Mouse (Mus musculus): ENCODE measurements around the gene Fitm1. TPM values are rescaled to one million over a fixed set of nuclear protein-coding genes. Genes with fewer than 3 reads are reported as not detected.

Gene Fitm1
- polyA plus RNA-seq, 1 experiment from 2014 or later, result 0.61 TPM

Other genes starting within 250 kb of the Fitm1 start
- gene Dhrs4, start 96.9 kb upstream of the Fitm1 start, polyA plus RNA-seq (2014; fragmentation: Nextera tagmentation; extraction: Ambion mirVana), result 49.7 and 62.4 TPM in 2 replicates
- 3.9 and 4.4 TPM in 2 replicates for gene Carmil3, start 85.0 kb upstream of the Fitm1 start, polyA plus RNA-seq (2014; fragmentation: Nextera tagmentation; extraction: Ambion mirVana)
- gene Cpne6, start 65.2 kb upstream of the Fitm1 start, polyA plus RNA-seq (2014; fragmentation: Nextera tagmentation; extraction: Ambion mirVana), result 0.19 and 0.24 TPM in 2 replicates
- not detected in 2 replicates for gene Nrl, start 50.6 kb upstream of the Fitm1 start, polyA plus RNA-seq (2014; fragmentation: Nextera tagmentation; extraction: Ambion mirVana)
- gene Pck2, start 35.4 kb upstream of the Fitm1 start, polyA plus RNA-seq (2014; fragmentation: Nextera tagmentation; extraction: Ambion mirVana), result 43.4 and 44.0 TPM in 2 replicates
- 67.6 and 69.6 TPM in 2 replicates for gene Dcaf11, start 15.6 kb upstream of the Fitm1 start, polyA plus RNA-seq (2014; fragmentation: Nextera tagmentation; extraction: Ambion mirVana)
- 0.91 and 1.2 TPM in 2 replicates for gene A730061H03Rik, start 15.2 kb upstream of the Fitm1 start, polyA plus RNA-seq (2014; fragmentation: Nextera tagmentation; extraction: Ambion mirVana)
- gene Psme1, start 2.5 kb downstream of the Fitm1 start, polyA plus RNA-seq (2014; fragmentation: Nextera tagmentation; extraction: Ambion mirVana), result 161 and 170 TPM in 2 replicates
- gene Emc9, start 9.7 kb downstream of the Fitm1 start, polyA plus RNA-seq (2014; fragmentation: Nextera tagmentation; extraction: Ambion mirVana), result 5.9 and 7.1 TPM in 2 replicates
- 296 and 307 TPM in 2 replicates for gene Psme2, start 15.5 kb downstream of the Fitm1 start, polyA plus RNA-seq (2014; fragmentation: Nextera tagmentation; extraction: Ambion mirVana)
- gene Rnf31, start 16.1 kb downstream of the Fitm1 start, polyA plus RNA-seq (2014; fragmentation: Nextera tagmentation; extraction: Ambion mirVana), result 13.2 and 15.1 TPM in 2 replicates
- 7.4 and 8.1 TPM in 2 replicates for gene Irf9, start 28.0 kb downstream of the Fitm1 start, polyA plus RNA-seq (2014; fragmentation: Nextera tagmentation; extraction: Ambion mirVana)
- gene Rec8, start 42.4 kb downstream of the Fitm1 start, polyA plus RNA-seq (2014; fragmentation: Nextera tagmentation; extraction: Ambion mirVana), result 7.1 and 10.9 TPM in 2 replicates
- 93.6 and 105 TPM in 2 replicates for gene Ipo4, start 60.3 kb downstream of the Fitm1 start, polyA plus RNA-seq (2014; fragmentation: Nextera tagmentation; extraction: Ambion mirVana)
- 3.7 and 3.9 TPM in 2 replicates for gene Gm49378, start 62.3 kb downstream of the Fitm1 start, polyA plus RNA-seq (2014; fragmentation: Nextera tagmentation; extraction: Ambion mirVana)
- gene Tm9sf1, start 68.2 kb downstream of the Fitm1 start, polyA plus RNA-seq (2014; fragmentation: Nextera tagmentation; extraction: Ambion mirVana), result 109 and 112 TPM in 2 replicates
- gene Tssk4, start 74.6 kb downstream of the Fitm1 start, polyA plus RNA-seq (2014; fragmentation: Nextera tagmentation; extraction: Ambion mirVana), result 0.59 and 1.6 TPM in 2 replicates
- 54.8 and 55.8 TPM in 2 replicates for gene Mdp1, start 84.9 kb downstream of the Fitm1 start, polyA plus RNA-seq (2014; fragmentation: Nextera tagmentation; extraction: Ambion mirVana)
- gene Gmpr2, start 96.3 kb downstream of the Fitm1 start, polyA plus RNA-seq (2014; fragmentation: Nextera tagmentation; extraction: Ambion mirVana), result 56.8 and 63.6 TPM in 2 replicates
- 535 and 580 TPM in 2 replicates for gene Nedd8, start 96.5 kb downstream of the Fitm1 start, polyA plus RNA-seq (2014; fragmentation: Nextera tagmentation; extraction: Ambion mirVana)
- 44.2 and 45.5 TPM in 2 replicates for gene Tinf2, start 106.2 kb downstream of the Fitm1 start, polyA plus RNA-seq (2014; fragmentation: Nextera tagmentation; extraction: Ambion mirVana)
- gene Tgm1, start 138.3 kb downstream of the Fitm1 start, polyA plus RNA-seq (2014; fragmentation: Nextera tagmentation; extraction: Ambion mirVana), result 19.5 and 21.3 TPM in 2 replicates
- 30.0 and 31.0 TPM in 2 replicates for gene Rabggta, start 146.6 kb downstream of the Fitm1 start, polyA plus RNA-seq (2014; fragmentation: Nextera tagmentation; extraction: Ambion mirVana)
- gene Dhrs1, start 170.1 kb downstream of the Fitm1 start, polyA plus RNA-seq (2014; fragmentation: Nextera tagmentation; extraction: Ambion mirVana), result 83.0 and 99.4 TPM in 2 replicates
- 36.6 and 38.8 TPM in 2 replicates for gene Nop9, start 170.1 kb downstream of the Fitm1 start, polyA plus RNA-seq (2014; fragmentation: Nextera tagmentation; extraction: Ambion mirVana)
- 2.3 and 2.6 TPM in 2 replicates for gene Cideb, start 182.8 kb downstream of the Fitm1 start, polyA plus RNA-seq (2014; fragmentation: Nextera tagmentation; extraction: Ambion mirVana)
- gene Ltb4r2, start 185.8 kb downstream of the Fitm1 start, polyA plus RNA-seq (2014; fragmentation: Nextera tagmentation; extraction: Ambion mirVana), result 0.13 and 0.52 TPM in 2 replicates
- 0.42 and 0.88 TPM in 2 replicates for gene Ltb4r1, start 190.3 kb downstream of the Fitm1 start, polyA plus RNA-seq (2014; fragmentation: Nextera tagmentation; extraction: Ambion mirVana)
- gene Adcy4, start 208.5 kb downstream of the Fitm1 start, polyA plus RNA-seq (2014; fragmentation: Nextera tagmentation; extraction: Ambion mirVana), result 4.3 and 5.8 TPM in 2 replicates
- gene Ripk3, start 213.2 kb downstream of the Fitm1 start, polyA plus RNA-seq (2014; fragmentation: Nextera tagmentation; extraction: Ambion mirVana), result 25.3 and 32.3 TPM in 2 replicates
- 54.9 and 56.6 TPM in 2 replicates for gene Nfatc4, start 247.5 kb downstream of the Fitm1 start, polyA plus RNA-seq (2014; fragmentation: Nextera tagmentation; extraction: Ambion mirVana)

Data from stomach, embryonic 14.5 days (tissue).